Mouse (Mus musculus): ENCODE results near the gene Gpr183. TPM values are rescaled to one million over a fixed set of nuclear protein-coding genes. Genes with fewer than 3 reads are reported as not detected.

The Gpr183 gene
- polyA plus RNA-seq, 1 experiment: 0.02 TPM

- H3K4me3 ChIP-seq (replicated peaks): no peak overlapping the region
- H3K4me1 ChIP-seq (ENCODE audit: control insufficient read depth): peaks cover 10% of the 10 kb centered on the region
- H3K36me3 ChIP-seq (ENCODE audit: control insufficient read depth): peaks cover 18% of the 10 kb centered on the region
- no peak for TF ChIP-seq GATA1 (IDR thresholded peaks at IDR 0.05; ENCODE audit: low read length)
- no peak for TF ChIP-seq TAL1 (IDR thresholded peaks at IDR 0.05; ENCODE audit: low read length)
- H3K27me3 ChIP-seq (ENCODE audit: control insufficient read depth): no peaks in the 10 kb centered on the region
- no peaks in the 10 kb centered on the region for H3K9me3 ChIP-seq (ENCODE audit: control insufficient read depth, low read length)
Observed at GRCm38 (mm10) chr14:122000346-122001105, 35.5 kb upstream of the Gpr183 start.

GRCm38 (mm10) chr14:121999455-121999854 is 34.5 kb upstream of the Gpr183 start:
- Histone ChIP-seq H3K36me3 (ENCODE audit: control insufficient read depth) (peaks cover 24% of the 10 kb centered on the region), H3K27me3 (ENCODE audit: control insufficient read depth) (no peaks in the 10 kb centered on the region), H3K4me3 (replicated peaks) (no peak overlapping the region), H3K4me1 (ENCODE audit: control insufficient read depth) (peaks cover 12% of the 10 kb centered on the region), H3K9me3 (ENCODE audit: control insufficient read depth, low read length) (no peaks in the 10 kb centered on the region)
- no peak for TF ChIP-seq TAL1 (IDR thresholded peaks at IDR 0.05; ENCODE audit: low read length)
- no peak for TF ChIP-seq GATA1 (IDR thresholded peaks at IDR 0.05; ENCODE audit: low read length)

- Histone ChIP-seq H3K9me3 (ENCODE audit: control insufficient read depth, low read length) (no peaks in the 10 kb centered on the region), H3K36me3 (ENCODE audit: control insufficient read depth) (peaks cover 24% of the 10 kb centered on the region), H3K4me1 (ENCODE audit: control insufficient read depth) (peaks cover 2% of the 10 kb centered on the region; the same call in 1 of the 2 replicates), H3K27me3 (ENCODE audit: control insufficient read depth) (no peaks in the 10 kb centered on the region), H3K4me3 (replicated peaks) (no peak overlapping the region)
- TF ChIP-seq GATA1 (IDR thresholded peaks at IDR 0.05; ENCODE audit: low read length) (no peak), TAL1 (IDR thresholded peaks at IDR 0.05; ENCODE audit: low read length) (no peak)
Observed at GRCm38 (mm10) chr14:121996786-121997185, 31.8 kb upstream of the Gpr183 start.

GRCm38 (mm10) chr14:121995557-121995870 is 30.5 kb upstream of the Gpr183 start:
- H3K9me3 ChIP-seq (ENCODE audit: control insufficient read depth, low read length): no peaks in the 10 kb centered on the region
- peaks cover 2% of the 10 kb centered on the region; the same call in 1 of the 2 replicates for H3K4me1 ChIP-seq (ENCODE audit: control insufficient read depth)
- no peaks in the 10 kb centered on the region for H3K27me3 ChIP-seq (ENCODE audit: control insufficient read depth)
- TF ChIP-seq TAL1 (IDR thresholded peaks at IDR 0.05; ENCODE audit: low read length) (no peak), GATA1 (IDR thresholded peaks at IDR 0.05; ENCODE audit: low read length) (no peak)
- no peak overlapping the region for H3K4me3 ChIP-seq (replicated peaks)
- peaks cover 26% of the 10 kb centered on the region for H3K36me3 ChIP-seq (ENCODE audit: control insufficient read depth)

- Histone ChIP-seq H3K4me1 (ENCODE audit: control insufficient read depth) (peaks cover 2% of the 10 kb centered on the region; the same call in 1 of the 2 replicates), H3K9me3 (ENCODE audit: control insufficient read depth, low read length) (no peaks in the 10 kb centered on the region), H3K4me3 (replicated peaks) (no peak overlapping the region), H3K36me3 (ENCODE audit: control insufficient read depth) (peaks cover 24% of the 10 kb centered on the region), H3K27me3 (ENCODE audit: control insufficient read depth) (no peaks in the 10 kb centered on the region)
- no peak for TF ChIP-seq TAL1 (IDR thresholded peaks at IDR 0.05; ENCODE audit: low read length)
- no peak for TF ChIP-seq GATA1 (IDR thresholded peaks at IDR 0.05; ENCODE audit: low read length)
Observed at GRCm38 (mm10) chr14:121994846-121995556, 30.0 kb upstream of the Gpr183 start.

GRCm38 (mm10) chr14:121994171-121994700 is 29.2 kb upstream of the Gpr183 start:
- no peak for TF ChIP-seq TAL1 (IDR thresholded peaks at IDR 0.05; ENCODE audit: low read length)
- H3K4me3 ChIP-seq (replicated peaks): no peak overlapping the region
- peaks cover 24% of the 10 kb centered on the region for H3K36me3 ChIP-seq (ENCODE audit: control insufficient read depth)
- H3K4me1 ChIP-seq (ENCODE audit: control insufficient read depth): peaks cover 2% of the 10 kb centered on the region; the same call in 1 of the 2 replicates
- H3K9me3 ChIP-seq (ENCODE audit: control insufficient read depth, low read length): no peaks in the 10 kb centered on the region
- no peaks in the 10 kb centered on the region for H3K27me3 ChIP-seq (ENCODE audit: control insufficient read depth)

- TF ChIP-seq GATA1 (IDR thresholded peaks at IDR 0.05; ENCODE audit: low read length): no peak
- TF ChIP-seq TAL1 (IDR thresholded peaks at IDR 0.05; ENCODE audit: low read length): no peak
- H3K27me3 ChIP-seq (ENCODE audit: control insufficient read depth): no peaks in the 10 kb centered on the region
- no peak overlapping the region for H3K4me3 ChIP-seq (replicated peaks)
- H3K4me1 ChIP-seq (ENCODE audit: control insufficient read depth): peaks cover 2% of the 10 kb centered on the region; the same call in 1 of the 2 replicates
- H3K9me3 ChIP-seq (ENCODE audit: control insufficient read depth, low read length): no peaks in the 10 kb centered on the region
- H3K36me3 ChIP-seq (ENCODE audit: control insufficient read depth): peaks cover 24% of the 10 kb centered on the region
Observed at GRCm38 (mm10) chr14:121993616-121994015, 28.6 kb upstream of the Gpr183 start.

- no peaks in the 10 kb centered on the region for H3K9me3 ChIP-seq (ENCODE audit: control insufficient read depth, low read length)
- H3K4me1 ChIP-seq (ENCODE audit: control insufficient read depth): peaks cover 2% of the 10 kb centered on the region; the same call in 1 of the 2 replicates
- TF ChIP-seq TAL1 (IDR thresholded peaks at IDR 0.05; ENCODE audit: low read length): no peak
- no peak for TF ChIP-seq GATA1 (IDR thresholded peaks at IDR 0.05; ENCODE audit: low read length)
- no peak overlapping the region for H3K4me3 ChIP-seq (replicated peaks)
- no peaks in the 10 kb centered on the region for H3K27me3 ChIP-seq (ENCODE audit: control insufficient read depth)
- H3K36me3 ChIP-seq (ENCODE audit: control insufficient read depth): peaks cover 20% of the 10 kb centered on the region
Observed at GRCm38 (mm10) chr14:121992395-121993280, 27.6 kb upstream of the Gpr183 start.

Measured in erythroblast, embryonic 14.5 days (primary cell).